Mouse (Mus musculus) A20 (cell line): ENCODE measurements at regions not wholly inside any gene's neighbourhood (a gene's known extent, or its start where the extent isn't known, plus 50 kb on each side); places are given as distances from the start of the nearest gene placed in this dataset.

ENCODE experiments used
- DNase-seq: peaks from one replicate; pipeline ENCODE4 v3.0.0-alpha.2; 2011; ENCODE audit warnings: low read depth, low spot score

- no peak for DNase-seq
These were observed 53.1 kb upstream of the Trim52 start for GRCm38 (mm10) chr14:106052585-106053551.
